Mouse (Mus musculus): Measurements from ENCODE around the gene Rwdd3.

The Rwdd3 gene

DNA sequence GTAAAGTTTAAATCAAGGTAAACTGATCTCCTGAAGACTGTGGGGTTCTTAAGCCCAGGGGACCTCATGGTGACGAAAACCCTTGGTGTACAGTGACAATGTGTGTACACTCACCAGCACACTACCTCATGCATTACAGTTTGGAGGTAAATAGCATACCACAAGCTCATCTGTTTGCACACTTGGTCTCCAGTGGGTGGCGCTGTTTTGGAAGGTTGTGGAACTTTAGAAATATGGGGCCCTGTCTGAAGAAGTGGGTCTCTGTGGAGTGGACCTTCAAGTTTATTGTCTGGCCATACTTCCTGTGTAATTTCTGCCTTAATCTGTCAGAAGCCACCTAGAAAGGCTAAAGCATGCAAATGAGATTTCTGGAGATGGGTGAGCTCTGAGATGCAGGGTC is 9.8 kb downstream of the Rwdd3 start:
- in situ Hi-C loops (cut with MboI, MseI) = no loop called here

DNA sequence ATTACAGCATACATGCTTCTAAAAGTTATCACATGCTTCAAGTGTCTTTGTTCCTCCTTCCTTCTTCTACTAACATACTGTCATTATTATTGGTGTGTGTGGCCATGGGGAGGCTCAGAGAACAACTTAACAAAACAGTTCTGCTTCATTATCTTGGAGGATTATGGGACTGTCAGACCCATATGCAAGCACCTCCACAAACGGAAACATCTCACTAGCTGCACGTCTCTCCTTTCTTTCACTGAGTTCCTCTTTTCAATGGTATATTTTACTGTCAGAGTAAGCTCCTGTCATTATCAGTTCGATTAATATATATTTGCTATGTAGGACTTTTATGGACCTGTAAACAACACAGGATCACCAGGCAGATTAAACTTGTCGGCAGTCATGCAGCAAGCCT is 11.1 kb downstream of the Rwdd3 start:
- in situ Hi-C loops (cut with MboI, MseI) = no loop called here

- in situ Hi-C loops (cut with MboI, MseI) = no loop called here
Observed at GRCm38 (mm10) chr3:121159566-121159965, 11.9 kb downstream of the Rwdd3 start.

DNA sequence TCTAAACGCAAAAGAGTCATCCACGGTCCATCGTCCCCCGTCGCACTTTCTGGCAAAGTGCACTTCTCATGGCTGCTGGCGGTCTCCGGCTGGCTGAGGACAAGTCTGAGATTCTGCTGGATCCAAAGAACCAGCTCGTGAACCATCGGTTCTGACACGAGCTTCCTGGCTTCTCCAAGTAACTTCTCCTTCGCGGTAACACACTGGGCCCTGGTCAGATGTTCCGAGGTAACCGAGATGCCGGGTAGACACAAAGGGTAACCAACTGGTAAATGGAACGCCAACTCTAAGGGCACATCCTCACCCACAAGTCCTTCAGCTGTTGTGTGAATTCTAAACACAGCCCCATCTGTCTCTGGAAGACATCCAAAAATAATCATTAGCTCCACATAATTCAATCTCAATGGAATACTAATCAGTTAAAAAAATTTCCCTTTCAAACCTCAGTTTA is 12.6 kb downstream of the Rwdd3 start:
- in situ Hi-C loops (cut with MboI, MseI) = no loop called here

GRCm38 (mm10) chr3:121157546-121158330 is 13.8 kb downstream of the Rwdd3 start:
- in situ Hi-C loops (cut with MboI, MseI) = no loop called here

DNA sequence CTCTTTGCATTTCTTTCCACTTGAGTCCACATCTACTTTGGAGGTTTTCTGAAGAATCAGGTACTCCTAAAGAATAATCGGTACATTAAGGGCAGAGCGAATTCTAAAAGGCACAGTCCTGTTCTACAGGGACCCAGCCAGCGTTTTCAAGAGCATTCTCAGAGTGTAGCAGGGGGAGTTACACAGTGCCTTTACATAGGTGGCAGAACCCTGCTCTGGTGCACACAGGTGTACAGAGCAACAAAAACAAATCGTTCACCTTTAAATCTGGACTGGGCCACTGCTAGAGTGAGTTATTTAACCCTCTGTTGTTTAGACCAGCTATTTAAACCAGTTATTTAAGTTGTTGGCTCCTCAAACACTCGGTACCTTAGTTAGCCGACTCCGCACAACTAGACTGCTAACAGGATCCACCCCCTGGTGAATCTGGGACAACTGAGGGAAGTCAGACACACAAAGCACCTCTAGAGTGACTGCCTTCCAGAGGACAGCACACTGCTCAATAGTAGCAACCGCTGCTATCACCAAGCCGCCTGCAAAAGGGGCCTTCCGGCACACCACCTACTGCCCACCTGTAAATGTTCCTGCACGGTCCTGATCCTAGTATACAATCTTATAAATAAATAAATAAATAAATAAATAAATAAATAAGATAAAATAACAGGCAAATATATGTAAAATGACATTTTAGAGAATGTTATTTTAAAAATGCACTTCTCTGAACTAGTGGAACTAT is 14.9 kb downstream of the Rwdd3 start:
- in situ Hi-C loops (cut with MboI, MseI) = no loop called here

GRCm38 (mm10) chr3:121156043-121156442 is 15.5 kb downstream of the Rwdd3 start:
- in situ Hi-C loops (cut with MboI, MseI) = no loop called here

DNA sequence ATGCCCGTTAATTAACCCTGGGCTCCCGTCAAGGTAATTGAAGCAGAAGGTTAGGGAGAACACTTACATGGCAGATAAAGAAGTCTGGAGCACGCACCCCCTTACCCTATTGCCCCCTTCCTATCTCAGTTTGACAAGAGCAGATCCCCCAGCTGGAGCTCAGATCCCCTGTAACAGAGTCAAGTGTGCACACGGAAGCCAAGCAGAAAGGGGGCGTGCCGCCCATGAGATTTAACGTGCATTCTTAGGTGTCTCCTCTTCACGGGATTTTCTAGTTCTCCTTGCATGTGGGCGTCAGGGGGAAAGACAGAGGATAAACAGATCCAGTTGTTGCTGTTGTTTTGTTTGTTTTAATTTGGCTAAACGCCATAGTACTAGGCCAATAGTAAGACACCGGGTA is 37.6 kb downstream of the Rwdd3 start:
- in situ Hi-C loops (cut with MboI, MseI) = no loop called here

- in situ Hi-C loops (cut with MboI, MseI) = no loop called here
Observed at GRCm38 (mm10) chr3:121133039-121133438, 38.5 kb downstream of the Rwdd3 start.

- in situ Hi-C loops (cut with MboI, MseI) = no loop called here
Observed at GRCm38 (mm10) chr3:121127171-121127570, 44.3 kb downstream of the Rwdd3 start.

GRCm38 (mm10) chr3:121126476-121126875 is 45.0 kb downstream of the Rwdd3 start:
- in situ Hi-C loops (cut with MboI, MseI) = no loop called here

GRCm38 (mm10) chr3:121121072-121121471 is 50.4 kb downstream of the Rwdd3 start:
- in situ Hi-C loops (cut with MboI, MseI) = no loop called here

- in situ Hi-C loops (cut with MboI, MseI) = no loop called here
Observed at GRCm38 (mm10) chr3:121116590-121116989, 54.9 kb downstream of the Rwdd3 start.

DNA sequence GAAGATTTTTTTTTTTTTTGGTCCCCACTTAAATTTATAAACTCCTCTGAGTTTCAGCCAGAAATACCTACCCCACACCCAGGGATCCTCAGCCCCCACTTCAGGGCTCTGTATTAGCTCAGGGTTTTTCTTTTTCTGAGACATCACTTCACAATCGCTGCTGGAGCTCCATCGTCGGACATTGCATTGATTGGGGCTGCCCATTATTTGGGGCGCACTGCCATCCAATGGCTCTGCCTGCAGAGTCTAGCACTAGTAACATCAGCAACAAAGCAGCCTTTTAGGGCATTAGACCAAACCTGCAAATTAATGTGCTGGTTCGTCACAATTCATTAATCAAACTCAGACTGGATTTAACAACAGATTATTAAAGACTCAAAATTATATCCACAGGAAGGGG is 55.4 kb downstream of the Rwdd3 start:
- in situ Hi-C loops (cut with MboI, MseI) = no loop called here

DNA sequence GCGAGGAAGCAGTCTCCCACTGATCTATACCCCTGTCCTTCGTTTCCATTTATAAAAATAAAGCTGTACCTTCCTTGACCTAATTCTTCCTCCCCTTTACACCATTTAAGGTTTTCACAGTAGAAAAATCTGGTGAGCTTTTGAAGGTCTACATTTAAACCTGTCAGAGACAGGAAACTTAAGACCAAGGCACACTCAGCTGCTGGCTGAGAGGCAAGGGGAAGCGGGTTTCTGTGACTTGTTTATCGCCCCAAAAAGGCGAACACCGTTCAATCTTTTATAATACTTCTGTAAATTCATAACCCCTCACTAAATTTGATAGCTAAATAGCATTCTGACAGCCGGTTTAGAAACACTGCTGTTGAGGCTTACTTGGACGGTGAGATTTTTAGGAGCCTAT is 60.4 kb downstream of the Rwdd3 start:
- in situ Hi-C loops (cut with MboI, MseI) = no loop called here

DNA sequence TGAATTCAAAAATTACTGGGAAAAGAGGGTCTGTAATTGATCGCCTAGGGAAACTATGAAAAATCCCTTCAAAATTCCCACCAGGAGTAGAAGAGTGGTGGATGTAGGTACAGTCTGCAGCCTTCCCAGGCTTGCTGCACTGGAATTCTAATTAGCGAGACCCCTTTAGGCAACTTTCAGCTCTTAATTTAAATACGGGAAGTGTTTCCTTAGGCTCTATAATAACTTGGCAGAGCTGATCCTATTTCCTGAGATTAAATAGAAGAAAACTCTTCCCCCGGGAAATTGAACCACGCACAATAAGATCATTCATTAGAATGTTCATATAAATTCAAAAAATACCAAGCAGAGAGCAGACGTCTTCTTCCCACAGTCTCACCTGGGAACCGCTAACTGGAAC is 61.1 kb downstream of the Rwdd3 start:
- in situ Hi-C loops (cut with MboI, MseI) = no loop called here

DNA sequence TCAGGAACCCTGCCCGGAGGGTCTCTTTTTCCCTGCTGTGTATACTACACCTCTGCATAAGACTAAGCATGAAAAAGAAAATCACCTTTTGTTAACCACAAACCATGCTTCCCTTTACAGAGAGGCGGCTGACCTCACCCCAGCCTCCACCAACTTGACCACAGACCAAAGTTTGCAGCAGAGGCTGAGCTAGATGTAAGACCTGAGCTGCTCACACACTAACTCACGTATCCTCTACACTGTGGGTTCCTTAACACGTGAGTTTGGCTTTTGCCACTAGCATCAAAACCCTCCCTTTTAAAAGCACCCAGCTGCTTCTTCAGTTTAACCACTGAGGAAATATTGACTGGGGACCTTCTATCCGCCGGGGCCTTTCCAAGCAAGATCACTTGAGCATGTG is 64.0 kb downstream of the Rwdd3 start:
- in situ Hi-C loops (cut with MboI, MseI) = no loop called here

GRCm38 (mm10) chr3:121105408-121105708 is 66.1 kb downstream of the Rwdd3 start:
- in situ Hi-C loops (cut with MboI, MseI) = no loop called here

Measured in T-helper 2 cell (primary cell).